ENCODE assay signal across 9 mouse cellular contexts in genomic region chr11:109376484-109377143, GRCm38 (mm10). TPM values are rescaled to one million over a fixed set of nuclear protein-coding genes. Genes with fewer than 3 reads are reported as not detected.
DNase-seq lines count a peak whose midpoint lies in the region; ATAC-seq lines count a peak whose summit lies in the region.
"Had no signal": no experiment of that assay in that cellular context is flagged by ENCODE, and none has a peak within 500 bp of the region (broad histone marks: within the 10 kb centered on the region; RNA-seq: fewer than 3 reads in every experiment).

No protein-coding gene starts in this region.

- no peak overlapping the region for H3K4me3 ChIP-seq in midbrain, embryonic 10.5 days
- no peak overlapping the region for H3K4me3 ChIP-seq in midbrain, embryonic 11.5 days (ENCODE audit: low read depth, low read length)
- H3K4me3 ChIP-seq in limb, embryonic 11.5 days (ENCODE audit: low read depth, low read length): no peak overlapping the region
- H3K4me3 ChIP-seq: left cerebral cortex, adult 2 months had no signal

- H3K36me3 ChIP-seq in midbrain, embryonic 10.5 days: peaks cover 15% of the 10 kb centered on the region
- peaks cover 2% of the 10 kb centered on the region; the same call in 1 of the 2 replicates for H3K36me3 ChIP-seq in midbrain, embryonic 11.5 days (ENCODE audit: control insufficient read depth, insufficient read depth, low read length)
- no peaks in the 10 kb centered on the region; the same call in 1 of the 2 replicates for H3K36me3 ChIP-seq in limb, embryonic 11.5 days (ENCODE audit: control insufficient read depth, insufficient read depth, low read length)

- peaks cover 30% of the 10 kb centered on the region for H3K4me1 ChIP-seq in midbrain, embryonic 10.5 days
- no peaks in the 10 kb centered on the region; the same call in none of the 2 replicates for H3K4me1 ChIP-seq in midbrain, embryonic 11.5 days (ENCODE audit: control insufficient read depth, insufficient read depth, low read length)
- H3K4me1 ChIP-seq in limb, embryonic 11.5 days (ENCODE audit: control insufficient read depth, insufficient read depth, low read length): peaks cover 18% of the 10 kb centered on the region

- 67% methylated on average over 7 of the region's 7 CpGs for WGBS in midbrain, embryonic 10.5 days
- 60% methylated on average over 7 of the region's 7 CpGs for WGBS in midbrain, embryonic 11.5 days
- WGBS in limb, embryonic 11.5 days: 32% methylated on average over 7 of the region's 7 CpGs

- peak; percentile 26 for DNase-seq in CD4-positive, CD25-positive, alpha-beta regulatory T cell, adult 2 months (ENCODE audit: low read depth, low spot score)
- DNase-seq in midbrain, embryonic 10.5 days (ENCODE audit: low spot score): no peak
- DNase-seq in midbrain, embryonic 11.5 days (ENCODE audit: low spot score, missing footprints): no peak
- peak; percentile 42 for DNase-seq in limb, embryonic 11.5 days (ENCODE audit: low spot score)
- DNase-seq in retina, postnatal 1 day: peak; percentile 53
- DNase-seq in adrenal gland, postnatal 4 days (ENCODE audit: low spot score in 2 of 2): no peak
- no peak for DNase-seq in frontal cortex, postnatal 25 days (ENCODE audit: low spot score in 2 of 2)

- H3K9me3 ChIP-seq in midbrain, embryonic 10.5 days (replicated peaks): no peaks in the 10 kb centered on the region; the same call in 1 of the 2 replicates
- H3K9me3 ChIP-seq in midbrain, embryonic 11.5 days (ENCODE audit: control insufficient read depth, low read length): no peaks in the 10 kb centered on the region
- H3K9me3 ChIP-seq in limb, embryonic 11.5 days (ENCODE audit: control insufficient read depth, low read length): no peaks in the 10 kb centered on the region

- no peak overlapping the region for H3K9ac ChIP-seq in midbrain, embryonic 11.5 days (ENCODE audit: low read length)
- no peak overlapping the region for H3K9ac ChIP-seq in limb, embryonic 11.5 days (ENCODE audit: low read length)

- H3K4me2 ChIP-seq in midbrain, embryonic 11.5 days: no peak overlapping the region
- no peak overlapping the region for H3K4me2 ChIP-seq in limb, embryonic 11.5 days (ENCODE audit: low read depth, severe bottlenecking)

- no peak for ATAC-seq in CD4-positive, CD25-positive, alpha-beta regulatory T cell, adult 4 months
- no peak for ATAC-seq in midbrain, embryonic 11.5 days (ENCODE audit: low FRiP score)
- no peak for ATAC-seq in limb, embryonic 11.5 days (ENCODE audit: insufficient number of reproducible peaks, low FRiP score, low TSS enrichment, low read depth)

- peak overlapping the region; percentile 49 for H3K27ac ChIP-seq in midbrain, embryonic 10.5 days (replicated peaks)
- no peak overlapping the region for H3K27ac ChIP-seq in midbrain, embryonic 11.5 days (ENCODE audit: low read depth, low read length)
- peak overlapping the region; percentile 47; the same call in 1 of the 2 replicates for H3K27ac ChIP-seq in limb, embryonic 11.5 days (replicated peaks; ENCODE audit: low read depth, low read length)
- H3K27ac ChIP-seq: left cerebral cortex, adult 2 months had no signal

- no peaks in the 10 kb centered on the region for H3K27me3 ChIP-seq in midbrain, embryonic 10.5 days (ENCODE audit: low read depth, poor library complexity, severe bottlenecking)
- no peaks in the 10 kb centered on the region for H3K27me3 ChIP-seq in midbrain, embryonic 11.5 days (ENCODE audit: control insufficient read depth, insufficient read depth, low read length)
- no peaks in the 10 kb centered on the region for H3K27me3 ChIP-seq in limb, embryonic 11.5 days (ENCODE audit: control insufficient read depth, insufficient read depth, low read length)

RNA-seq across cellular contexts. Expression of gene Gna13, which starts 14.0 kb away (rescaled TPM):
- 10 to 100 TPM; 55.1 to 57.8 TPM for polyA plus RNA-seq in CD4-positive, CD25-positive, alpha-beta regulatory T cell, adult 4 months (2017; shearing (Covaris generic))
- polyA plus RNA-seq in midbrain, embryonic 10.5 days (2016; fragmentation: Nextera tagmentation; extraction: Ambion mirVana): 16.9 and 18.8 TPM in 2 replicates
- 19.4 and 20.4 TPM in 2 replicates for polyA plus RNA-seq in midbrain, embryonic 11.5 days (2014; fragmentation: Nextera tagmentation; extraction: Ambion mirVana)
- polyA plus RNA-seq in limb, embryonic 11.5 days (2014; fragmentation: Nextera tagmentation; extraction: Ambion mirVana): 25.4 and 27.5 TPM in 2 replicates
- total RNA-seq in adrenal gland, postnatal 4 days (2021): 10 to 100 TPM; 75.1 to 78.2 TPM

RNA-seq across cellular contexts. Expression of gene 9930022D16Rik, which starts 37.1 kb away (rescaled TPM):
- polyA plus RNA-seq in CD4-positive, CD25-positive, alpha-beta regulatory T cell, adult 4 months (2017; shearing (Covaris generic)): under 1 TPM; 0.22 to 0.39 TPM
- polyA plus RNA-seq in midbrain, embryonic 10.5 days (2016; fragmentation: Nextera tagmentation; extraction: Ambion mirVana): not detected in 2 replicates
- not detected in 2 replicates for polyA plus RNA-seq in midbrain, embryonic 11.5 days (2014; fragmentation: Nextera tagmentation; extraction: Ambion mirVana)
- polyA plus RNA-seq in limb, embryonic 11.5 days (2014; fragmentation: Nextera tagmentation; extraction: Ambion mirVana): not detected in 2 replicates
- not detected for total RNA-seq in adrenal gland, postnatal 4 days (2021)
- total RNA-seq: left cerebral cortex, adult 2 months had no signal

RNA-seq across cellular contexts. Expression of gene Amz2, which starts 49.1 kb away (rescaled TPM):
- polyA plus RNA-seq in CD4-positive, CD25-positive, alpha-beta regulatory T cell, adult 4 months (2017; shearing (Covaris generic)): 10 to 100 TPM; 40.0 to 48.4 TPM
- polyA plus RNA-seq in midbrain, embryonic 10.5 days (2016; fragmentation: Nextera tagmentation; extraction: Ambion mirVana): 45.2 and 46.0 TPM in 2 replicates
- polyA plus RNA-seq in midbrain, embryonic 11.5 days (2014; fragmentation: Nextera tagmentation; extraction: Ambion mirVana): 46.8 and 49.0 TPM in 2 replicates
- 44.8 and 50.1 TPM in 2 replicates for polyA plus RNA-seq in limb, embryonic 11.5 days (2014; fragmentation: Nextera tagmentation; extraction: Ambion mirVana)
- total RNA-seq in adrenal gland, postnatal 4 days (2021): 10 to 100 TPM; 55.7 to 61.1 TPM

Comparison
In these comparisons a context has a peak if more than half of its experiments do, and no peak if none do; other contexts are left out.
1. DNase-seq: peak in CD4-positive, CD25-positive, alpha-beta regulatory T cell, adult 2 months (single experiment), limb, embryonic 11.5 days (single experiment) and retina, postnatal 1 day (single experiment); none in midbrain, embryonic 10.5 days (single experiment), midbrain, embryonic 11.5 days (single experiment), adrenal gland, postnatal 4 days (0 of 2) and frontal cortex, postnatal 25 days (0 of 2).